Mouse (Mus musculus): ENCODE data around the gene Csrp3. TPM values are rescaled to one million over a fixed set of nuclear protein-coding genes. Genes with fewer than 3 reads are reported as not detected.

Csrp3 gene
- total and polyA plus RNA-seq, 3 experiments, result 0.17 to 0.81 TPM; not detected in 1

DNA sequence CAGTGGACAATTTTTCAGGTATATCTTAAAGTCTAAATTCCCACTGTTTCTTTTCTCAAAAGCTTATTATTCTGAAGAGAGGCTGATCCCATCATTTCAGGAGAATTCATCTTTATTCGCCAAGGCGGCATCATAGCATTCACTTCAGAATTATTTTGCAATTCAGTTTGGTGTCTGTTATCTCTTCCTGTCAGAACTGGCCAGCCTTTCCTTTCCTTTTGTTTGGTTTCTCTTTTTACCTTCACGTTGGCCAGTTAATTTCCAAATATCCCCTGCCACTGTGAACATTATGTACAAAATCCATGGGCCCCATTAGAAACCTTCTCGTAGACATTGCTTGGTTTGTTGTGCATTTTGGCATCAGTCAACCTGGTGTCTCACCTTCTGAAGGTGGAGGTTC, 11.5 kb upstream of the Csrp3 start (continued):
- TF ChIP-seq GATA1 (IDR thresholded peaks at IDR 0.05; ENCODE audit: low read depth, low read length) (peak; percentile 78), MAX (IDR thresholded peaks at IDR 0.05; ENCODE audit: low read length) (peak; percentile 46; the same call in 1 of the 2 replicates), MXI1 (IDR thresholded peaks at IDR 0.05; ENCODE audit: low read depth, low read length) (peak; percentile 32), BHLHE40 (IDR thresholded peaks at IDR 0.05; ENCODE audit: borderline replicate concordance, low read depth, low read length) (no peak), UBTF (IDR thresholded peaks at IDR 0.05; ENCODE audit: borderline replicate concordance, insufficient read depth, low read depth, low read length) (no peak), EP300 (IDR thresholded peaks at IDR 0.05; ENCODE audit: low read depth in 1 of 2, low read length in 2 of 2) (peak; percentile 92 to 93), POLR2AphosphoS2 (IDR thresholded peaks at IDR 0.05; ENCODE audit: low read length) (no peak), CHD1 (IDR thresholded peaks at IDR 0.05; ENCODE audit: low read depth, low read length) (no peak), TBP (IDR thresholded peaks at IDR 0.05; ENCODE audit: low read depth, low read length) (no peak), POLR2A (IDR thresholded peaks at IDR 0.05; ENCODE audit: control insufficient read depth in 1 of 2, insufficient read depth in 1 of 2, low read depth in 1 of 2, low read length in 2 of 2, poor library complexity in 1 of 2) (no peak), RCOR1 (IDR thresholded peaks at IDR 0.05; ENCODE audit: low read depth, low read length) (peak; percentile 60; the same call in 1 of the 2 replicates), SMC3 (IDR thresholded peaks at IDR 0.05; ENCODE audit: low read depth, low read length) (no peak), JUND (IDR thresholded peaks at IDR 0.05; ENCODE audit: low read depth, low read length) (0 out of 2 replicates have a peak, but pooled peaks have one; percentile 28), NELFE (IDR thresholded peaks at IDR 0.05; ENCODE audit: low read depth, low read length) (no peak), USF1 (IDR thresholded peaks at IDR 0.05; ENCODE audit: low read depth, low read length) (no peak), ELF1 (IDR thresholded peaks at IDR 0.05; ENCODE audit: low read depth, low read length) (no peak), MYC (IDR thresholded peaks at IDR 0.05; ENCODE audit: low read depth, low read length) (0 out of 2 replicates have a peak, but pooled peaks have one; percentile 39), MEF2A (IDR thresholded peaks at IDR 0.05; ENCODE audit: extremely low read depth, insufficient replicate concordance, low read depth, low read length, poor library complexity, severe bottlenecking) (no peak), TCF12 (IDR thresholded peaks at IDR 0.05; ENCODE audit: low read depth, low read length) (peak; percentile 87)

DNA sequence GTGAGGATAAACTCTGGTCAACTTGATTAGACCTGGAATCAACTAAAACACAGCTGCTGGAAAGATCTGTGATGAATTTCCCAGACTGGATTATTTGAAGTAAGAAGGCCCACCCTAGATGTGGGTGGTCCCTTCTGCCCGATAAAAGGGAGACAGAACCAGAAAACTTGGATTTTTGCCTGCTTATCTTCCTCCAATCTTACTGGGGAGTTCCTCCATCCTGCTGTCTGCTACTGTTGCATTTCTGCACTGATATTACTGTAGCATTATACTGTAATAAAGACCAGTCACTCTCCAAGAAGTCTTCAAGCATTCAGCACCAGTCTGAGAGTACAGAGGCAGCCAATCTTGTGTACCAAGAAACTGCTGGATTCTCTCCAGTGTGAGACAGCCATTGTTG, 10.4 kb upstream of the Csrp3 start:
- Histone ChIP-seq H3K27me3 (ENCODE audit: control insufficient read depth in 1 of 2, insufficient read depth in 2 of 2, low read length in 2 of 2) (no peaks in the 10 kb centered on the region), H3K9ac (ENCODE audit: control insufficient read depth, low read depth, low read length, poor library complexity, severe bottlenecking) (no peak overlapping the region), H3K4me1 (ENCODE audit: control insufficient read depth in 1 of 2, insufficient read depth in 2 of 2, low read length in 2 of 2) (peaks cover 36 to 39% of the 10 kb centered on the region in 2 experiments), H3K36me3 (ENCODE audit: control insufficient read depth in 1 of 2, insufficient read depth in 2 of 2, low read length in 2 of 2) (peaks cover 0 to 41% of the 10 kb centered on the region in 2 experiments; a peak in 2 of 4 replicates), H3K79me2 (ENCODE audit: control insufficient read depth, insufficient read depth, low read length, poor library complexity) (no peaks in the 10 kb centered on the region), H3K27ac (ENCODE audit: control insufficient read depth, low read depth, low read length) (peak overlapping the region; percentile 53), H3K9me3 (replicated peaks; ENCODE audit: insufficient read depth, low read length) (no peaks in the 10 kb centered on the region), H3K4me3 (ENCODE audit: control insufficient read depth in 1 of 2, insufficient read depth in 1 of 2, low read depth in 2 of 2, low read length in 2 of 2) (no peak overlapping the region)
- peak; percentile 49 for DNase-seq (ENCODE audit: low read depth, low spot score)
- TF ChIP-seq TCF12 (IDR thresholded peaks at IDR 0.05; ENCODE audit: low read depth, low read length), result 0 out of 2 replicates have a peak, but pooled peaks have one; percentile 15
- TF ChIP-seq ETS1 (IDR thresholded peaks at IDR 0.05; ENCODE audit: low read depth, low read length), result peak; percentile 49
- peak; percentile 83 for TF ChIP-seq GATA1 (IDR thresholded peaks at IDR 0.05; ENCODE audit: low read depth, low read length)
- no peak for TF ChIP-seq GABPA (IDR thresholded peaks at IDR 0.05; ENCODE audit: low read depth, low read length)
- peak; percentile 53 to 70; a peak in 3 of 4 replicates for TF ChIP-seq EP300 (IDR thresholded peaks at IDR 0.05; ENCODE audit: low read depth in 1 of 2, low read length in 2 of 2)
- peak; percentile 72 for TF ChIP-seq RCOR1 (IDR thresholded peaks at IDR 0.05; ENCODE audit: low read depth, low read length)
